Mouse (Mus musculus) erythroblast, embryonic 14.5 days (primary cell): Measurements from ENCODE around the gene Prkca.

Experiments used
- GATA1 ChIP-seq: IDR thresholded peaks from 2 replicates; pipeline ENCODE4 v1.6.1; 2012; ENCODE audit warnings: low read length, inconsistent platforms, mixed read lengths
- TAL1 ChIP-seq: IDR thresholded peaks from 3 replicates; pipeline ENCODE4 v1.6.1; 2012; ENCODE audit warnings: low read length, inconsistent platforms, mixed read lengths

DNA sequence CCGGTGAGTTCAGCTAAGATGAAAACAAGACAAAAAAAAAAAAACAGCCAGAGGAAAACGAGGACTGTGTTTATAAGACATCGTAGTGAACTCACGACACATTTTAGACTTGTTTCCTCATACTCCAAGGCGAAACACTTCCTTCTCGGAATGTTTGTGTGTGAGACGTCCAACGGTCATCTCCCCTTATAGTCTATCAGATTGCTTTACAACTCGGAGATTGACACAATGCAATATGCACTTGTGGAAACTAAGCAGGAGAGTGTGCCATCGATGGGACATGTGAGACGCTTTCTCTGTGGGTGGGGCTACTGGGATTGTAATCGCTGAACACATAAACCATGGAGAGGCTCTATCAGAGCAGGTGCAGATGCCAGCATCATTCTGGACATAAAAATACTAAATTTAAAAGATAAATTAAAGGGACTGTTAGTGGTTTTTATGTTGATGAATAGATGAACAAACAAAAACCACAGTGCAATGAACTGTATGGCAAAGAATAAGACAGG lies 49.4 kb downstream of the Prkca start:
- TF ChIP-seq GATA1 (no peak), TAL1 (no peak)
